Mouse (Mus musculus) liver, embryonic 14.5 days (tissue): Measurements from ENCODE around the gene Bcl2l11. TPM values are rescaled to one million over a fixed set of nuclear protein-coding genes. Genes with fewer than 3 reads are reported as not detected.

Source experiments
- ATAC-seq: fragments of 200-750 bp; cut with Nextera tagmentation; 2 replicates; pipeline ENCODE4 v1.8.0; 2017; ENCODE audit warnings: moderate number of reproducible peaks, mild to moderate bottlenecking, moderate library complexity; ENCODE audit not compliant: insufficient read depth
- DNase-seq, 3 experiments: peaks; one replicate each; pipeline ENCODE4 v3.0.0-alpha.2; 2012 to 2013; ENCODE audit warnings: low read depth in 3 of 3, low spot score in 3 of 3
- H3K27ac ChIP-seq: fragments of 300-500 bp; sonication (generic); 2 replicates; pipeline ENCODE4 v1.5.1; 2014; ENCODE audit warnings: moderate library complexity, mild to moderate bottlenecking, control low read depth, inconsistent platforms
- H3K27me3 ChIP-seq: fragments of 300-500 bp; sonication (generic); 2 replicates; pipeline ENCODE4 v1.6.1; 2014; ENCODE audit warnings: mild to moderate bottlenecking, low read length, moderate library complexity; ENCODE audit not compliant: control insufficient read depth, insufficient read depth
- H3K36me3 ChIP-seq: fragments of 300-500 bp; sonication (generic); replicated peaks from 2 replicates; pipeline ENCODE4 v1.6.1; 2014; ENCODE audit warnings: low read depth; ENCODE audit not compliant: control insufficient read depth, insufficient read depth
- H3K4me1 ChIP-seq, 2 experiments: fragments of 200-500 bp in 1 of 2; fragments of 300-500 bp in 1 of 2; sonication (generic) in 1 of 2; replicated peaks; 2 replicates each; pipeline ENCODE4 v1.6.1; 2012 to 2014; ENCODE audit warnings: antibody characterized with exemption in 1 of 2, inconsistent platforms in 1 of 2, low read length in 1 of 2; ENCODE audit not compliant: control insufficient read depth in 2 of 2, insufficient read depth in 2 of 2
- H3K4me2 ChIP-seq: fragments of 300-500 bp; sonication (generic); 2 replicates; pipeline ENCODE4 v1.6.1; 2014; ENCODE audit warnings: low read depth, mild to moderate bottlenecking, control low read depth, moderate library complexity
- H3K4me3 ChIP-seq, 2 experiments: fragments of 200-500 bp in 1 of 2; fragments of 300-500 bp in 1 of 2; sonication (generic) in 1 of 2; 2 replicates each; pipeline ENCODE4 v1.5.1; 2012 to 2014; ENCODE audit warnings: low read depth in 2 of 2, low read length in 2 of 2, mild to moderate bottlenecking in 2 of 2, control low read depth in 1 of 2, inconsistent platforms in 1 of 2, moderate library complexity in 1 of 2; ENCODE audit not compliant: insufficient read depth in 1 of 2
- H3K9ac ChIP-seq: fragments of 300-500 bp; sonication (generic); replicated peaks from 2 replicates; pipeline ENCODE4 v1.6.1; 2014; ENCODE audit warnings: mild to moderate bottlenecking, control low read depth, moderate library complexity
- H3K9me3 ChIP-seq: fragments of 300-500 bp; sonication (generic); 2 replicates; pipeline ENCODE4 v1.6.1; 2016; ENCODE audit warnings: low read length, mixed read lengths; ENCODE audit not compliant: control insufficient read depth
- CTCF ChIP-seq: IDR thresholded peaks from 2 replicates; pipeline ENCODE4 v1.5.1; 2016; ENCODE audit warnings: antibody characterized with exemption, low read depth, control low read depth
- EP300 ChIP-seq: IDR thresholded peaks from 2 replicates; pipeline ENCODE4 v1.6.1; 2016; ENCODE audit warnings: antibody characterized with exemption, low read depth
- WGBS: fragments of 180-500 bp; shearing (Covaris S2); extraction: QIAGEN DNeasy Blood & Tissue Kit; methylation state at CpG from one replicate; pipeline ENCODE4 v1.1.7; 2014; ENCODE audit not compliant: insufficient replicate concordance; 5-methylcytosine and 5-hydroxymethylcytosine counted together
- polyA plus RNA-seq, 2 experiments: library from polyadenylated mRNA; depleted of rRNA in 1 of 2; stranded (reverse) in 1 of 2; unstranded in 1 of 2; fragments of >200 nt; fragmentation: Nextera tagmentation in 1 of 2; extraction: Ambion mirVana in 1 of 2; gene quantifications; 2 replicates each; pipeline versions ENCODE4 v1.2.1 to v1.2.3; 2012 to 2014

Gene Bcl2l11
- polyA plus RNA-seq, 2 experiments, result 3.3 to 4.5 TPM

GRCm38 (mm10) chr2:128127121-128127671 is 1.4 kb downstream of the Bcl2l11 start:
- ATAC-seq (peak; percentile 89), DNase-seq (peak; percentile 87 to 88 (median 87))
- Histone ChIP-seq H3K4me3 (peak overlapping the region; percentile 74 to 87), H3K36me3 (peaks cover 8% of the 10 kb centered on the region; the same call in 1 of the 2 replicates), H3K4me2 (peak overlapping the region; percentile 87), H3K4me1 (peaks cover 0 to 10% of the 10 kb centered on the region in 2 experiments; a peak in 2 of 4 replicates), H3K9me3 (no peaks in the 10 kb centered on the region), H3K9ac (peak overlapping the region; percentile 73), H3K27ac (no peak overlapping the region), H3K27me3 (peaks cover 37% of the 10 kb centered on the region)
- TF ChIP-seq EP300, result no peak
- TF ChIP-seq CTCF, result no peak
- under 1% methylated on average over 65 of the region's 67 CpGs for WGBS

DNA sequence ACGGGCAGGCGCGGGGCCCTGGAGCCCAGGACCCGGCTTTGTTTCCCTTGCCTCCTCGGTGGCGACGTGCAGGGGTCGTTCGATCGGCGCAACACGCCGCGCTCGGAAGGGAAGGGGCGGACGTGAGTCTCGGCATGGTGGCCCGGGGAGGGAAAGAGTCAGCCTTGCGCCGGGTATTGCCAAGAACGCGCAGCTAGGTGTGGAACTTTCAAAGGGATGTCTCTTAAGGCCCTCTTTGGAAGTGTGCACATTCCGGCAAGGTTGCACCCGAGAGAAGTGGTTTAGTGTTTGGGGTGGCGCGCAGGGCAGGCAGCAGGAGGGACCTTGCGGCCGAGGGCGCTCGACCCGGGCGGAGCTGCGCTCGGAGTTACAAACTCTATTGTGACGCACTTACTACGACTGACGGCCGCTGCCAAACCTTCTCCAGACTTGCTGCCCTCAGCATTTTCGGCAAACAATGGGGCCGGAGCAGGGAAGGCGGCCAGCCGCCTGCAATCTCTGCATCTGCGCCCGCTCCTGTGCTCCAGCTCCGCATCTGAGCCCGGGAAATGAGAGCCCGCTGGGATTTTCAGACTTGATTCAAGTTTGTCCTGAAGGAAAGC is 2.0 kb downstream of the Bcl2l11 start:
- H3K9me3 ChIP-seq, result no peaks in the 10 kb centered on the region

DNA sequence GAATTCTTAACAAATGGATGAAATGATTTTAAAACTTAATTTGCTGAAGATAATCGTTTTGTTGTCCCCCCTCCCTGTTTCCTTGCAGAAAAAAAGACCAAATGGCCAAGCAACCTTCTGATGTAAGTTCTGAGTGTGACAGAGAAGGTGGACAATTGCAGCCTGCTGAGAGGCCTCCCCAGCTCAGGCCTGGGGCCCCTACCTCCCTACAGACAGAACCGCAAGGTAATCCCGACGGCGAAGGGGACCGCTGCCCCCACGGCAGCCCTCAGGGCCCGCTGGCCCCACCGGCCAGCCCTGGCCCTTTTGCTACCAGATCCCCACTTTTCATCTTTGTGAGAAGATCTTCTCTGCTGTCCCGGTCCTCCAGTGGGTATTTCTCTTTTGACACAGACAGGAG is 2.7 kb downstream of the Bcl2l11 start:
- Histone ChIP-seq H3K4me2 (peak overlapping the region; percentile 87), H3K9me3 (no peaks in the 10 kb centered on the region), H3K36me3 (peaks cover 8% of the 10 kb centered on the region; the same call in 1 of the 2 replicates), H3K4me3 (peak overlapping the region in 1 of 2 experiments; percentile 87; a peak in 2 of 4 replicates), H3K27ac (no peak overlapping the region), H3K9ac (no peak overlapping the region), H3K27me3 (peaks cover 23% of the 10 kb centered on the region), H3K4me1 (peaks cover 0 to 10% of the 10 kb centered on the region in 2 experiments; a peak in 2 of 4 replicates)
- 69% methylated on average over 10 of the region's 10 CpGs for whole genome bisulfite sequencing
- TF ChIP-seq CTCF (no peak), EP300 (no peak)
- DNase-seq, result no peak
- ATAC-seq, result no peak

More for the DNA sequence above, 2.0 kb downstream of the Bcl2l11 start:
- H3K4me1 ChIP-seq, result peaks cover 0 to 10% of the 10 kb centered on the region in 2 experiments; a peak in 2 of 4 replicates
- under 1% methylated on average over 48 of the region's 48 CpGs for WGBS
- peaks cover 8% of the 10 kb centered on the region; the same call in 1 of the 2 replicates for H3K36me3 ChIP-seq
- H3K4me3 ChIP-seq, result peak overlapping the region; percentile 74 to 87
- ATAC-seq, result peak; percentile 38; the same call in 1 of the 2 replicates
- peaks cover 31% of the 10 kb centered on the region for H3K27me3 ChIP-seq
- DNase-seq, result peak in 1 of 3 experiments; percentile 44
- H3K9ac ChIP-seq, result peak overlapping the region; percentile 56
- TF ChIP-seq CTCF (no peak), EP300 (no peak)
- peak overlapping the region; percentile 87 for H3K4me2 ChIP-seq
- H3K27ac ChIP-seq, result no peak overlapping the region

DNA sequence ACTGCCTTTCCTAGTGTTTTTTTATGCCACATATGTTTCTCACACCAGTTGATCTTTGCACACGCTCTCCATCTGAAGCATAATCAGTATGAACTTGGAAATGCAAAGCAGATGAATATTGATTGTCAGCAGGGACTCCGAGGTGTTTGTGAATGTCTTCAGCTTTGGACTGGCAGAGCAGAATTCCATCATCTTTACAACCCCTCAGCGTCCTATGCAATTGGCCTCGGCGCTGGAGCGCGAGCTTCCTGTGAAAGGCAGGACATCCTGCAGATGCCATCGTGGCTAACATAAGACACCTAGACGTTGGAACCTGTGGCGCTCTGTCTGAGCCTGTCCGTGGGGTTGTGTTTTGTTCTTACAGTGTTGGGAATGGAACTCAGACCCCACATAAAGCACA is 5.7 kb downstream of the Bcl2l11 start:
- Histone ChIP-seq H3K4me1 (no peaks in the 10 kb centered on the region; a peak in 1 of 4 replicates), H3K9ac (no peak overlapping the region), H3K27ac (no peak overlapping the region), H3K4me2 (no peak overlapping the region), H3K27me3 (no peaks in the 10 kb centered on the region), H3K9me3 (no peaks in the 10 kb centered on the region), H3K4me3 (no peak overlapping the region), H3K36me3 (peaks cover 15% of the 10 kb centered on the region; the same call in 1 of the 2 replicates)
- DNase-seq (no peak), ATAC-seq (no peak)
- TF ChIP-seq EP300 (no peak), CTCF (no peak)
- WGBS, result 83% methylated on average over 11 of the region's 11 CpGs

- ATAC-seq, result no peak
- Histone ChIP-seq H3K4me2 (no peak overlapping the region), H3K36me3 (peaks cover 15% of the 10 kb centered on the region; the same call in 1 of the 2 replicates), H3K9ac (no peak overlapping the region), H3K27ac (no peak overlapping the region), H3K9me3 (no peaks in the 10 kb centered on the region), H3K4me3 (no peak overlapping the region), H3K27me3 (no peaks in the 10 kb centered on the region), H3K4me1 (peaks cover 0 to 2% of the 10 kb centered on the region in 2 experiments; a peak in 1 of 4 replicates)
- TF ChIP-seq EP300 (no peak), CTCF (no peak)
- 54% methylated on average over 5 of the region's 5 CpGs for WGBS
- DNase-seq, result no peak
These were observed 6.8 kb downstream of the Bcl2l11 start for GRCm38 (mm10) chr2:128132635-128133034.
